Mouse (Mus musculus): ENCODE results near the gene Rps6kl1. TPM values are rescaled to one million over a fixed set of nuclear protein-coding genes. Genes with fewer than 3 reads are reported as not detected.

The Rps6kl1 gene
- 1.0 and 1.3 TPM in 2 replicates for polyA plus RNA-seq (2012; rRNA removed)

DNA sequence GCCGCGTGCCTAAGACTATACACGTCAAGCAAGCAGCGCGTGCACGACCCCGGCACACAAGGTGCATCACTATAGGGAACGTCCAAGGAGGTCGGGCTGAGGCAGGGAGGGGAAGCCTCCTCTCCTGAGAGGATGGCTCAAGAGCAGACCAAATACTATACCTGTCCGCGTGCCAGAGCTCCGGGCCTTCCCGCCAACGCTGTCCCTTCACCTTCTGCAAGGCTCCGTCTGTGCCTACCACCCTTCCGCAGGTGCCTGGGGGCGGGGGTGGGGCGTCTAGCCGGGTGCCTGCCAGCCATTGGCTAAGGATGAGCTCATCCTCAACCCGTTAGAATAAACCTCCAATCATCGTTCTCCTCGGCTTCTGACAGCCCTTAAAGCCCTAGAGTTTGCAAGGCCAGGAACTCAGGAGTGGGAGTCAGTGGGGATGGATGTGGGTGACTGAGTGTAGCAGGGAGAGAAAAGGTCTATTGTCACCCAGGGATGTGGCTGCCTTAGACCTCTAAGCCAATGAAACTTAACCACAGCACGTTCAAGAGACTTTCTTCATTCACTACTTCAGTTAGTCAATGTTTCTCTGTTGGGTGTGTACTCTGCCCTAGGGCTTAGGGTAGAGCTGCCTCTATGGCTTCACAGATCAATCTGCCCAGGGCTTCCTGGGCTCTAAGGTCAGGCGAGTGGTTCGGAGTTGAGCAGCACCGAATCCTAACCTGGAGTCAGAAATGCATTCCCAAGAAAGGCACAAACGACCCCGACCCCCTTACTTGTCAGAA lies at the start of gene Rps6kl1:
TSS of gene Rps6kl1 (minus strand) at position 263 of the 773 bp plus-strand sequence.

GRCm38 (mm10) chr12:85177740-85178239 lies 26.7 kb upstream of the Rps6kl1 start, which contains the start of gene Pgf:
Pgf (minus strand) TSS chr12:85177790.

GRCm38 (mm10) chr12:85110698-85111592 lies 40.1 kb downstream of the Rps6kl1 start, which contains the start of the genes Prox2 and Dlst:
Prox2 (minus strand) TSS chr12:85110759.
Dlst (plus strand) TSS chr12:85110833.

Other genes with a start within 250 kb of the Rps6kl1 start
- gene Fcf1, start 180.4 kb downstream of the Rps6kl1 start, polyA plus RNA-seq (2012; rRNA removed) = 32.5 and 45.6 TPM in 2 replicates
- 22.4 and 28.4 TPM in 2 replicates for gene Arel1, start 180.4 kb downstream of the Rps6kl1 start, polyA plus RNA-seq (2012; rRNA removed)
- gene Ylpm1, start 154.9 kb downstream of the Rps6kl1 start, polyA plus RNA-seq (2012; rRNA removed) = 13.6 and 19.2 TPM in 2 replicates
- 3.0 and 3.4 TPM in 2 replicates for gene Prox2, start 40.5 kb downstream of the Rps6kl1 start, polyA plus RNA-seq (2012; rRNA removed)
- 70.4 and 82.0 TPM in 2 replicates for gene Dlst, start 40.4 kb downstream of the Rps6kl1 start, polyA plus RNA-seq (2012; rRNA removed)
- 3.0 and 3.6 TPM in 2 replicates for gene Pgf, start 26.5 kb upstream of the Rps6kl1 start, polyA plus RNA-seq (2012; rRNA removed)
- 131 and 144 TPM in 2 replicates for gene Eif2b2, start 68.2 kb upstream of the Rps6kl1 start, polyA plus RNA-seq (2012; rRNA removed)
- 3.5 and 4.0 TPM in 2 replicates for gene Mlh3, start 119.3 kb upstream of the Rps6kl1 start, polyA plus RNA-seq (2012; rRNA removed)
- gene Acyp1, start 137.2 kb upstream of the Rps6kl1 start, polyA plus RNA-seq (2012; rRNA removed) = 2.5 and 3.3 TPM in 2 replicates
- 1.1 and 1.2 TPM in 2 replicates for gene Zc2hc1c, start 137.3 kb upstream of the Rps6kl1 start, polyA plus RNA-seq (2012; rRNA removed)
- 31.2 and 36.2 TPM in 2 replicates for gene Nek9, start 188.1 kb upstream of the Rps6kl1 start, polyA plus RNA-seq (2012; rRNA removed)
- 297 and 359 TPM in 2 replicates for gene Tmed10, start 223.6 kb upstream of the Rps6kl1 start, polyA plus RNA-seq (2012; rRNA removed)

Measured in ovary, adult 2 months (tissue).